Mouse (Mus musculus): Measurements from ENCODE around the gene Aimp2. TPM values are rescaled to one million over a fixed set of nuclear protein-coding genes. Genes with fewer than 3 reads are reported as not detected.

The Aimp2 gene
- total RNA-seq, 1 experiment from 2014 or later: 38.3 TPM

DNA sequence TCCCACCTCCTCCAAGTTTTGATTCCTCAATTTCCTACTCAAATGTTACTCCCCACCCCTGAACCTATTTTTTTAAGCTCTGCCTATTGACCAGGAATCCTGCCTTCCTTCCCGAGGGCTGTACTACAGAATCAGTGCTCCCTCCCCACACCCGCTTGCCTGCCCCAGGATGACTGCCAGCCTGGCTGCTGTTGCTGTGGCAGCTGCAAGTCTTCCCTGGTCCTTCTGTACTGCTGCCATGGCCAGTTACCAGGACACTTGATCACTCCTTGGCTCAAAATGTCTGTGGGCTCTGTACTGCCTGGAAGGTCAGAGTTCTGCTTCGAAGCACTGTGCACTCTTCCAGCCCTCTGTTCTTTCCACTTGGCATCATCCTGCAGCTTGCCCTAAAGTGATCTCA is 7.5 kb downstream of the Aimp2 start:
- DNase-seq: peak; percentile 15

DNA sequence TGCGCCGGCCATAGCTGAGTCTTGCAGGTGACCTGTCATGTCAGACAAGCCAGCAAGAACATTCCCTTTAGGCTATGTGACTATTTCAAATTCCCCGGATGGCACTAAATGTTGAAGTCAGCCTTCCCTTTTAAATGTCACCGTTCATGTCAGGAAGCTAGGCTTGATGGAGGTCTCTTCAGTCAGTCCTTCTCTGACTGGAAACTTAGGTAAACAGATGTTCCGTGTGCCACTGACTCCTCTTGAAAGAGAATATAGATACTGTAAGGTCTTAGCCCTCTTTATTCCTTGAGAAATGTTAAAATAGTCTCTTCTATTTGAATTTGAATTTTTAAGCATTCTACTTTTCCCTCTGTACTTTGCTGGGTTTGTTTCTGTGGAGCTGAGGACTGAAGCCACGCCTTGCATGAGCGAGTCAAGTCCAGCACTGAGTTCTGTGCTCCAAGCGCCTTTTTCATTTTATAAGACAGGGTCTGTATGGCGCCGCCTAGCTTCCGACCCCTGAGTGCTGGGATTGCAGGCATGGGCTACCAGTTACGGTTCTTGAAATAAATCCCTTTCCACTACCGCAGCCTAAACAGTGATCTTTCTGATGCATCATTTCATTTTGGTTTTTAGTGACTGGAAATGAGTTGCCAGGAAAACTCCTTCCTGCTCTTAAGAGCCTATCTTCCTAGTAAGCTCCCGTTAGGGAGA is 11.9 kb downstream of the Aimp2 start, which contains the start of gene Ankrd61:
Gene Ankrd61, minus strand, starts transcription at position 51 of the 696 bp plus-strand sequence.
- DNase-seq: no peak

- no peak for DNase-seq
Measured at GRCm38 (mm10) chr5:143893396-143893795, 16.3 kb downstream of the Aimp2 start.

DNA sequence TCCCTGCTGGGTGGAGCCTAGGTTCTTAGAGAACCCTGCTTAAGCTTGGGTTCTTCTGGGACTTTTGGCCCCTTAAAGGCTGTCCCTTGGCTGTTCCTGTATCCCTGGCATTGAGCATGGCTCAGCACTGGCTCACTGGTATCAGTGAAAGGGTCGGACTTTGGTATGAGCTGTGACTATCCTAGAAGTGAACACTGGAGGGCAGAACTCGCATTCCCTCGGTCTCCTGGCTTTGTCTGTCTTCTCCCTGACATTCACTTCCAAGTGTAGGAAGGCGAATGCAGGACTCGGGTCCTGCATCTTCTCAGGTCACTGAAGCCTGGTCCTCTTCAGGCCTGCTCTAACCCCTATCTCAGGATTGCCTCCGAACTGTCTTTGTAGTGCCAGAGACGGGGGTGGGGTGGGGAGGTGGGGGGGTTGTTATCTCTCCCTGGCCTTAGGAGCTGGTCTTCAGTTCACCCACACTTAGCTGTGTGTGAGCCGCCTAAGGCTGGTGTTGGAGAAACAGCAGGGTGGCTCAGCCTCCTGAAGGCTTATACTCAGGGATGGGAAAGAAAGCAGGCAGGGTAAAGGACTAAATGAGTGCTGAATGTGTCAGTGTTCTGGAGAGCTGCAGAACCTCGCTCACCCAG is 17.3 kb downstream of the Aimp2 start:
- no peak for DNase-seq

GRCm38 (mm10) chr5:143890741-143891140 is 18.9 kb downstream of the Aimp2 start:
- no peak for DNase-seq

DNA sequence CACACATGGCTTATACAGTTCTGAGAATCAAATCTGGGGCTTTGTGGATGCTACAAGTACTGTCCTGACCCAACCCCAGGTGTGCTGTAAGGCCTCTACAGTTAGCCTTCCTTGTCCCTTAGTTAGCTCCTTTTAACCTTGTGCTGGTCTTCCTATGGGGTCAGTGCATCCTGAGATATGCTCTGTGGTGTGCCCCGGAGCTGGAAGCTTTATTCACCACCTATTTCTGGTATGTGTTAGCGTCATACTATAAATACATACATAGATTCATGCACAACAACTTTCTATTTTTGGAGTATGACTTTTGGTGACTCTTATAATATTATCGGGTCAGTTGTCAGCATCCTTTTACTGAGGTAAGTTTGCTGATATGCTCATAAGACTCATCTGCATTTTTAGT is 24.4 kb downstream of the Aimp2 start:
- no peak for DNase-seq

DNA sequence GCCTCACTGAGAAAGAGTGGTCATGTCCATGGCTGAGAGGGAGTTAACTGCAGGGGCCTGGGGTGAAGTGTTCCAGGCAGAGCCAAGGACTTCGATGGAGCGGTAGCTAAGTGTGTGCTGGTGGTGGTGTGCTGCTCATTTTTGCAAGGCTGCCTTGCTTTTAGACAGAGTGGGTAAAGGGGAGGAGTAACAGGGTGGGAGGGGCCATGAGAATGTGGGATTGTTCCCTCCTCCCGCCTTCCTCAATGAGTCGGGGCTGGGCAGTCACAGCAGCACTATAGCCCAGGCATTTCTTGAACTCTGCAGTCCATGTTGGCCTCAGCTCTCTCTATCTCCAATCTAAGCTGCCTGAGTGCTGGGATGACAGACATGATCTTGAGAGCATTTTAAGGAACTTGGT is 35.1 kb downstream of the Aimp2 start:
- DNase-seq: no peak

DNA sequence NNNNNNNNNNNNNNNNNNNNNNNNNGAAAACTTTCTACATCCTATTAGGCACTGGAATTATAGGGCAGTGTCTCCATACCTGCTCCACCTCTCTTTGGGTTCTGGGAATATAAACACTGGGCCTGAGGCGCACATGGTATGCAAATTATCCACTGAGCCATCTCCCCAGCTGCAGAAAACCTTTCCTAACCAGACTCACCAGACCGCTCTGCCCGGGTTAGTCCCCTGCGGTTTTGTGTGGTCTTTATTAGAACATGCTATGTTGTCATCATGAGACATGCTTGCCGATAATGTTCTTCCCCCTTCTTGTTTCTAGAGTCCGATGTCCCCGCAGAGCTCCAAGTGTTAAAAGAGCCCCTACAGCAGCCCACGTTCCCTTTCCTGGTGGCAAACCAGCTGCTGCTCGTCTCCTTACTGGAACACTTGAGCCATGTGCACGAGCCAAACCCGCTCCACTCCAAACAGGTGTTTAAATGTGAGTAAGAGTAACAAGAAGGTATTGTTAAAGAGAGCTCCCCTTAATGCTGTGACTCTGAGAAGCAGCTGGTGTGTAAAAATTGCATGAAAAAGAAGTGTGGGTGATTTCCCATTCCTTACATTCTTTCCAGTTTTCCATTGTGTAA is 38.0 kb downstream of the Aimp2 start:
- no peak for DNase-seq

Other genes starting within 250 kb of the Aimp2 start
- 14.7 and 17.9 TPM in 2 replicates for gene Usp42, start 177.6 kb downstream of the Aimp2 start, total RNA-seq (2021)
- 32.2 and 42.0 TPM in 2 replicates for gene Eif2ak1, start 92.1 kb downstream of the Aimp2 start, total RNA-seq (2021)
- 0.21 TPM in 1 of 2 replicates, not detected in the other for gene Ankrd61, start 12.2 kb downstream of the Aimp2 start, total RNA-seq (2021)
- 9.4 and 11.0 TPM in 2 replicates for gene Pms2, start 117 bp upstream of the Aimp2 start, total RNA-seq (2021)
- 1.8 TPM in 1 of 2 replicates, not detected in the other for gene Gm42421, start 18.3 kb upstream of the Aimp2 start, total RNA-seq (2021)
- gene Rsph10b, start 23.2 kb upstream of the Aimp2 start, total RNA-seq (2021): 3.8 and 4.9 TPM in 2 replicates
- gene Ccz1, start 105.0 kb upstream of the Aimp2 start, total RNA-seq (2021): 61.5 and 66.8 TPM in 2 replicates
- not detected in 2 replicates for gene Ocm, start 116.8 kb upstream of the Aimp2 start, total RNA-seq (2021)
- 32.9 and 34.8 TPM in 2 replicates for gene Lmtk2, start 190.6 kb upstream of the Aimp2 start, total RNA-seq (2021)

Measured in adrenal gland, postnatal 25 days (tissue).